Mouse (Mus musculus): ENCODE results near the gene Adk.
"Not testable (repeated sequence)": the region's sequence is repeated elsewhere in the genome, so short reads cannot be mapped to it uniquely, and the experiment has no call there.

Adk gene

GRCm38 (mm10) chr14:21433995-21434394 lies 381.6 kb downstream of the Adk start:
- DNase-seq (ENCODE audit: low read depth, low spot score) = no peak

- DNase-seq (ENCODE audit: low read depth, low spot score) = no peak
Measured at GRCm38 (mm10) chr14:21434686-21435085, 382.3 kb downstream of the Adk start.

- no peak for DNase-seq (ENCODE audit: low read depth, low spot score)
Measured at GRCm38 (mm10) chr14:21439785-21440184, 387.4 kb downstream of the Adk start.

GRCm38 (mm10) chr14:21440526-21440925 lies 388.2 kb downstream of the Adk start:
- DNase-seq (ENCODE audit: low read depth, low spot score) = no peak

- no peak for DNase-seq (ENCODE audit: low read depth, low spot score)
Measured at GRCm38 (mm10) chr14:21441772-21442533, 389.6 kb downstream of the Adk start.

- no peak for DNase-seq (ENCODE audit: low read depth, low spot score)
Measured at GRCm38 (mm10) chr14:21452581-21452980, 400.2 kb downstream of the Adk start.

- DNase-seq (ENCODE audit: low read depth, low spot score) = no peak
Measured at GRCm38 (mm10) chr14:21453896-21454295, 401.5 kb downstream of the Adk start.

GRCm38 (mm10) chr14:21455654-21456350 lies 403.4 kb downstream of the Adk start:
- no peak for DNase-seq (ENCODE audit: low read depth, low spot score)

GRCm38 (mm10) chr14:21456526-21456925 lies 404.2 kb downstream of the Adk start:
- DNase-seq (ENCODE audit: low read depth, low spot score) = no peak

GRCm38 (mm10) chr14:21457876-21458275 lies 405.5 kb downstream of the Adk start:
- DNase-seq (ENCODE audit: low read depth, low spot score) = no peak

- no peak for DNase-seq (ENCODE audit: low read depth, low spot score)
Measured at GRCm38 (mm10) chr14:21458696-21459095, 406.3 kb downstream of the Adk start.

GRCm38 (mm10) chr14:21459163-21459562 lies 406.8 kb downstream of the Adk start:
- DNase-seq (ENCODE audit: low read depth, low spot score) = no peak

- no peak for DNase-seq (ENCODE audit: low read depth, low spot score)
Measured at GRCm38 (mm10) chr14:21462398-21462797, 410.0 kb downstream of the Adk start.

GRCm38 (mm10) chr14:21463117-21463712 lies 410.8 kb downstream of the Adk start:
- DNase-seq (ENCODE audit: low read depth, low spot score) = no peak

GRCm38 (mm10) chr14:21470386-21470785 lies 418.0 kb downstream of the Adk start:
- DNase-seq (ENCODE audit: low read depth, low spot score) = no peak

- no peak for DNase-seq (ENCODE audit: low read depth, low spot score)
Measured at GRCm38 (mm10) chr14:21471975-21472374, 419.6 kb downstream of the Adk start.

- not testable (repeated sequence) for DNase-seq (ENCODE audit: low read depth, low spot score)
Measured at GRCm38 (mm10) chr14:21474593-21475132, 422.3 kb downstream of the Adk start.

- DNase-seq (ENCODE audit: low read depth, low spot score) = no peak
Measured at GRCm38 (mm10) chr14:21477181-21477580, 424.8 kb downstream of the Adk start.

GRCm38 (mm10) chr14:21479566-21479965 lies 427.2 kb downstream of the Adk start:
- DNase-seq (ENCODE audit: low read depth, low spot score) = no peak

GRCm38 (mm10) chr14:21480191-21480590 lies 427.8 kb downstream of the Adk start:
- no peak for DNase-seq (ENCODE audit: low read depth, low spot score)

- DNase-seq (ENCODE audit: low read depth, low spot score) = no peak
Measured at GRCm38 (mm10) chr14:21481231-21481630, 428.9 kb downstream of the Adk start, which contains the start of gene Kat6b. TSS of gene Kat6b (plus strand) at chr14:21481434.

GRCm38 (mm10) chr14:21484199-21484598 lies 431.8 kb downstream of the Adk start:
- no peak for DNase-seq (ENCODE audit: low read depth, low spot score)
